Mouse (Mus musculus) G1E (cell line): ENCODE measurements around the gene Rnf41.

Experiments used
- CTCF ChIP-seq: IDR thresholded peaks from 2 replicates; pipeline ENCODE4 v1.5.1; 2012; ENCODE audit warnings: low read depth, low read length, inconsistent platforms, mixed read lengths
- GATA1 ChIP-seq: IDR thresholded peaks from 2 replicates; pipeline ENCODE4 v1.6.1; 2012; ENCODE audit warnings: borderline replicate concordance, low read length, inconsistent platforms, mixed read lengths
- POLR2AphosphoS5 ChIP-seq: IDR thresholded peaks from 2 replicates; pipeline ENCODE4 v1.6.1; 2012; ENCODE audit warnings: low read depth, low read length, inconsistent platforms; ENCODE audit not compliant: insufficient replicate concordance

DNA sequence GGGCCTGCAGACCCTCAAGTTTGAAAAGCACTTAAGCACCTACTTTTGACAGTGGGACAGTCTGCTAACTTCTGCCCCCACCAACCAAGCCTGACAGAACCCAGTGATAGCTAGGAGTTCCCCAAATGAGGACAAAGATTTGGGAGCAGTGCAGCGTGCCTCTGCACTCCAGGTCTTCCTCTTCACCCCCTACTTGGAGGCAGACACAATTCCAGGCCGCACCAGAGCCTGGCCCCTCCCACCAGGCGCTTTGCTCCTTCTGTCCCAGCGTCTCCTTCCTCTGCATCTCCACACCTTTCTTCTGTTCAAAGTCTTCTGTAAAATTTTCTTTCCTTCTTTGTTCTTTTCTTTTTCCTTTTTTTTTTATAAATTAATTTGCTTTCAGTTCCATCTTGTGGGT, 78.3 kb downstream of the Rnf41 start:
- TF ChIP-seq CTCF (no peak), POLR2AphosphoS5 (no peak), GATA1 (no peak)
